Mouse (Mus musculus) hindbrain, embryonic 12.5 days (tissue): Measurements from ENCODE around the gene Dph1. TPM values are rescaled to one million over a fixed set of nuclear protein-coding genes. Genes with fewer than 3 reads are reported as not detected.
A peak's percentile ranks its signal among the peaks of the same experiment; 100 is the strongest.

Source experiments
- ATAC-seq: fragments of 200-750 bp; cut with Nextera tagmentation; 2 replicates; pipeline ENCODE4 v1.8.0; 2017; ENCODE audit warnings: moderate TSS enrichment; ENCODE audit not compliant: low FRiP score
- H3K27ac ChIP-seq: fragments of 300-500 bp; sonication (generic); 2 replicates; pipeline ENCODE4 v1.5.1; 2016; ENCODE audit warnings: mild to moderate bottlenecking
- H3K27me3 ChIP-seq: fragments of 300-500 bp; sonication (generic); 2 replicates; pipeline ENCODE4 v1.6.1; 2016; ENCODE audit warnings: mild to moderate bottlenecking
- H3K36me3 ChIP-seq: fragments of 300-500 bp; sonication (generic); 2 replicates; pipeline ENCODE4 v1.6.1; 2016; ENCODE audit warnings: mild to moderate bottlenecking
- H3K4me1 ChIP-seq: fragments of 300-500 bp; sonication (generic); 2 replicates; pipeline ENCODE4 v1.6.1; 2016
- H3K4me2 ChIP-seq: fragments of 300-500 bp; sonication (generic); replicated peaks from 2 replicates; pipeline ENCODE4 v1.6.1; 2016; ENCODE audit warnings: mild to moderate bottlenecking
- H3K4me3 ChIP-seq: fragments of 300-500 bp; sonication (generic); 2 replicates; pipeline ENCODE4 v1.5.1; 2016; ENCODE audit warnings: mild to moderate bottlenecking
- H3K9ac ChIP-seq: fragments of 300-500 bp; sonication (generic); 2 replicates; pipeline ENCODE4 v1.6.1; 2016; ENCODE audit warnings: mild to moderate bottlenecking, moderate library complexity
- H3K9me3 ChIP-seq: fragments of 300-500 bp; sonication (generic); replicated peaks from 2 replicates; pipeline ENCODE4 v1.6.1; 2016; ENCODE audit warnings: mild to moderate bottlenecking
- WGBS: fragments of 180-500 bp; shearing (Covaris S2); methylation state at CpG from one replicate; pipeline ENCODE4 v1.1.7; 2016; 5-methylcytosine and 5-hydroxymethylcytosine counted together
- polyA plus RNA-seq: library from polyadenylated mRNA; unstranded; fragments of >200 nt; fragmentation: Nextera tagmentation; extraction: Ambion mirVana; gene quantifications from 2 replicates; pipeline ENCODE4 v1.2.1, GENCODE M21; 2016

Dph1 gene
- polyA plus RNA-seq, 1 experiment from 2014 or later: 18.6 TPM

- H3K9me3 ChIP-seq: no peaks in the 10 kb centered on the region
- peaks cover 89% of the 10 kb centered on the region for H3K27me3 ChIP-seq
- peak within 1 kb of the TSS; percentile 61 for H3K9ac ChIP-seq
- H3K4me1 ChIP-seq: peaks cover 79% of the 10 kb centered on the region
- peak within 1 kb of the TSS; percentile 80 for H3K4me2 ChIP-seq
- ATAC-seq: no peak
- peak within 1 kb of the TSS; percentile 55; the same call in 1 of the 2 replicates for H3K27ac ChIP-seq
- peak within 1 kb of the TSS; percentile 47 for H3K4me3 ChIP-seq
- 5% methylated on average over 23 of the region's 23 CpGs for WGBS
- no peaks in the 10 kb centered on the region for H3K36me3 ChIP-seq
Measured at GRCm38 (mm10) chr11:75169405-75170080, 21.5 kb downstream of the Dph1 start, which contains the start of gene Hic1. Gene Hic1, minus strand, starts transcription at chr11:75169519.

- Histone ChIP-seq H3K9me3 (no peaks in the 10 kb centered on the region), H3K9ac (peak overlapping the region; percentile 61), H3K36me3 (0 out of 2 replicates have a peak, but pooled peaks cover 3% of the 10 kb centered on the region), H3K27ac (peak overlapping the region; percentile 55; the same call in 1 of the 2 replicates), H3K4me2 (peak overlapping the region; percentile 80), H3K4me1 (peaks cover 74% of the 10 kb centered on the region), H3K27me3 (peaks cover 97% of the 10 kb centered on the region), H3K4me3 (peak overlapping the region; percentile 47)
- under 1% methylated on average over 74 of the region's 83 CpGs for WGBS
- no peak; the same call in 1 of the 2 replicates for ATAC-seq
Measured at GRCm38 (mm10) chr11:75168590-75169361, 22.3 kb downstream of the Dph1 start.

DNA sequence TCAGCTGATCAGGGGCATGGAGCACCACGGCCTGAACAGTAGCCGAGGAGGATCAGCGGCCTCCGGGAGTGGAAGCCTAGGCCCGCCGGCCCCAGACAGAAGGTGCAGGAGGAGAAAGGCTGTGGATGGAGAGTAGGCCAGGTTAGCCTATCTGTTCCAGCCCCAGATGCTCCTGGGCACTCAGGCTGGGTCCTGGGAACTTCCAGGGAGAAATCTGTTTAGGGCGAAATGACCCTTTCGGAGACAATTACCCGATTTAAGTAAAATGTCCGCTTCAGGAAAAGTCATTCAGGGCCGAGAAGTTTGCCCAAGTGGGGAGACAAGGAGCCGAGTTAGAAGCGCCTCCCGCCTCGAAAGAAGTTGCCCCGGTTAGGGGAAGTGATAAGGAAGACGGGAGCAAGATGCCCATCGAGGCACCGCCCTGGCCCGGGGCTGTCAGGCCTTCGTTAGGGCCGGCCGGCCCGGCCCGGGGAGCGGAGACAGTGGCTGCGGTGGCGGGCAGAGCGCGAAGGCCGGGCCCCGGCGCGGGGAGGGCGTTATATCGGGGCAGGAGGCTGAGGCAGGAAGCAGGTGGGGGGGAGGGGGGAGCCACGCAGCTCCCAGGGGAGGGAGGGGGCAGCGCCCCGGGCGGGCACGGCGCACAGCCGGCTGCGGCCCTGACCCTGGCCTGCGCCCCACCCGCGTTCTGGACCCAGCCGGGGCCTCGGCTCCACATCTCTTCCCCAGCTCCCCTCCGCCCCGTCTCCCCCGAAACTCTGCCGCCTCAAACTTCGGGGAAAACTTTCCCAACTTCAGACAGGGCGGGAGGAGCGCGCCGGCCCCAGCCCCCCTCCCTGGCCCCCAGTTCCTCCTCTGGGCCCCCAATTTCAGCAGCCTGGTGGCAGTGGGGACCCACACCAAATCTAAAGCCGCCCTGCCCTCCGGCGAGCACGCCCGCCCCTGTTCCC is 23.1 kb downstream of the Dph1 start:
- Histone ChIP-seq H3K4me3 (peak overlapping the region; percentile 47), H3K9ac (peak overlapping the region; percentile 61), H3K27ac (peak overlapping the region; percentile 55; the same call in 1 of the 2 replicates), H3K4me1 (peaks cover 68% of the 10 kb centered on the region), H3K27me3 (peaks cover 99% of the 10 kb centered on the region), H3K9me3 (no peaks in the 10 kb centered on the region), H3K36me3 (peaks cover 10% of the 10 kb centered on the region), H3K4me2 (peak overlapping the region; percentile 80)
- ATAC-seq: no peak
- 3% methylated on average over 45 of the region's 63 CpGs for WGBS

GRCm38 (mm10) chr11:75166861-75167642 is 24.0 kb downstream of the Dph1 start:
- peaks cover 60% of the 10 kb centered on the region for H3K4me1 ChIP-seq
- ATAC-seq: no peak
- WGBS: 2% methylated on average over 67 of the region's 68 CpGs

DNA sequence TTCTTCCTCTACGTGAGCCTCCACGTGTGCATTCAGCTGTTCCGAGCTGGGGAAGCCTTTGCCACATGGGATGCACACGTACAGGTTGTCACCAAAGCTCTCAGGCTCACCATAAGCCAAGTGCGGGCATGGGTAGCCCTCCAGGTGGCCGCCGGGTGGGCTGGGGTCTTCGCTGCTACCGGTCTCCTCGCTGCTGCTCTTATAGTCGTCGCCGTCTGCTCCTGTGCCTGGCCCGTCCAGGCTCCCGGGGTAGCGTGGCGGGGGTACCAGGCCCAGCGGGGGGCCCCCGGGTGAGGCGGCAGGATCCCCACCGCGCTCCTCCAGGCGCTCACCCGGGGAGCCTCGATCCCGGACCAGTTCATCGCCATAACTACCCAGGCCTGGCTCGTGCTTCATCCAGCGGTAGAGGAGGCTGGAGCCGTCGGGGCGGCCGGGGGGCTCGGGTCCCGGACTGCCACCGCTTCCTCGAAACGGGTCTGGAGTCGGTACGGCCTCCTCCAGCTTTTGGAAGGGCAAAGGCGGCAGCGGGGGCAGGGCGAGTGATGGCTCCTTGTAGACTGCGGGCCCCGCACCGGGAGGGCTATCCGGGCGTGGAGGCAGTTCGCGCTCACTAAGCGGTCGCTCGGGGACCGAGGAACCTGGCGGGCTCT is 24.7 kb downstream of the Dph1 start:
- ATAC-seq: no peak
- Histone ChIP-seq H3K9ac (peak overlapping the region; percentile 61; the same call in 1 of the 2 replicates), H3K9me3 (no peaks in the 10 kb centered on the region), H3K4me3 (peak overlapping the region; percentile 47), H3K27ac (0 out of 2 replicates have a peak overlapping the region, but pooled peaks have one; percentile 40), H3K4me1 (peaks cover 56% of the 10 kb centered on the region), H3K27me3 (peaks cover 90% of the 10 kb centered on the region), H3K36me3 (peaks cover 21% of the 10 kb centered on the region), H3K4me2 (peak overlapping the region; percentile 80)
- 4% methylated on average over 55 of the region's 55 CpGs for WGBS

More at GRCm38 (mm10) chr11:75166861-75167642, 24.0 kb downstream of the Dph1 start:
- Histone ChIP-seq H3K36me3 (peaks cover 15% of the 10 kb centered on the region), H3K9ac (peak overlapping the region; percentile 61), H3K9me3 (no peaks in the 10 kb centered on the region), H3K27ac (0 out of 2 replicates have a peak overlapping the region, but pooled peaks have one; percentile 40), H3K4me3 (peak overlapping the region; percentile 47), H3K4me2 (peak overlapping the region; percentile 80), H3K27me3 (peaks cover 97% of the 10 kb centered on the region)

GRCm38 (mm10) chr11:75165441-75166192 is 25.4 kb downstream of the Dph1 start:
- WGBS: 3% methylated on average over 54 of the region's 54 CpGs
- ATAC-seq: no peak
- Histone ChIP-seq H3K27me3 (peaks cover 83% of the 10 kb centered on the region), H3K4me2 (peak overlapping the region; percentile 80), H3K27ac (0 out of 2 replicates have a peak overlapping the region, but pooled peaks have one; percentile 7), H3K4me1 (peaks cover 53% of the 10 kb centered on the region), H3K9ac (peak overlapping the region; percentile 61; the same call in 1 of the 2 replicates), H3K9me3 (no peaks in the 10 kb centered on the region), H3K36me3 (peaks cover 28% of the 10 kb centered on the region), H3K4me3 (peak overlapping the region; percentile 47)

DNA sequence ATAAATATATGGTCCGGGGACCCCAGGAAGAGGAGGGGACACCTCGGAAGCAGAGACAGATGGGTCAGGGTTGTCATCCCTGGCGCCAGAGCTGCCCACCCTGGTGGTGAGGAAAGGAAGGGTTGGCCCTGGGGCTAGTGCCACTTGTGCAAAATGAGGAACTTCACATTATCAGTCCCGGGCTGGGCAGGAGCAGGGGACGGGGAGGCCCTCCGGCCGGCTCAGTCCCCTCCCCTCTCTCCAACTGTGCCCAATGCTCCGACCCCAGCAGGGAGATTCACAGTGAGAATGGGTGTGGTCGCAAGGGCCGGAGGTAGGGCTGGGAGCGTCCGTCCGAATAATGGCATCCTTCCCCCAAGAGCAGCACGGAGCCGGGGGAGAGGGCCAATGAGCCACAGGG is 26.3 kb downstream of the Dph1 start:
- H3K4me1 ChIP-seq: peaks cover 44% of the 10 kb centered on the region
- H3K36me3 ChIP-seq: peaks cover 37% of the 10 kb centered on the region
- no peak overlapping the region for H3K9ac ChIP-seq
- no peaks in the 10 kb centered on the region for H3K9me3 ChIP-seq
- H3K4me3 ChIP-seq: peak overlapping the region; percentile 47
- H3K27me3 ChIP-seq: peaks cover 75% of the 10 kb centered on the region
- H3K27ac ChIP-seq: no peak overlapping the region
- H3K4me2 ChIP-seq: peak overlapping the region; percentile 80; the same call in 1 of the 2 replicates
- WGBS: 12% methylated on average over 15 of the region's 15 CpGs
- ATAC-seq: no peak

GRCm38 (mm10) chr11:75164051-75164450 is 27.0 kb downstream of the Dph1 start:
- WGBS: 77% methylated on average over 2 of the region's 2 CpGs
- ATAC-seq: no peak
- Histone ChIP-seq H3K4me3 (no peak overlapping the region), H3K4me1 (peaks cover 38% of the 10 kb centered on the region), H3K4me2 (no peak overlapping the region), H3K9me3 (no peaks in the 10 kb centered on the region), H3K27me3 (peaks cover 68% of the 10 kb centered on the region), H3K27ac (no peak overlapping the region), H3K9ac (no peak overlapping the region), H3K36me3 (peaks cover 42% of the 10 kb centered on the region)

- Histone ChIP-seq H3K9ac (no peak overlapping the region), H3K9me3 (no peaks in the 10 kb centered on the region), H3K4me2 (no peak overlapping the region), H3K36me3 (peaks cover 44% of the 10 kb centered on the region), H3K4me3 (no peak overlapping the region), H3K27ac (no peak overlapping the region), H3K4me1 (peaks cover 32% of the 10 kb centered on the region), H3K27me3 (peaks cover 61% of the 10 kb centered on the region)
- ATAC-seq: no peak
- 74% methylated on average over 6 of the region's 6 CpGs for WGBS
Measured at GRCm38 (mm10) chr11:75163379-75163778, 27.7 kb downstream of the Dph1 start.

GRCm38 (mm10) chr11:75162591-75163080 is 28.4 kb downstream of the Dph1 start:
- no peak overlapping the region for H3K27ac ChIP-seq
- H3K9me3 ChIP-seq: no peaks in the 10 kb centered on the region
- peaks cover 24% of the 10 kb centered on the region for H3K4me1 ChIP-seq
- ATAC-seq: no peak
- H3K9ac ChIP-seq: no peak overlapping the region
- H3K36me3 ChIP-seq: peaks cover 44% of the 10 kb centered on the region
- WGBS: 91% methylated on average over 12 of the region's 12 CpGs
- H3K27me3 ChIP-seq: peaks cover 54% of the 10 kb centered on the region
- no peak overlapping the region for H3K4me2 ChIP-seq
- H3K4me3 ChIP-seq: no peak overlapping the region
